Mouse (Mus musculus): ENCODE data around the gene Rnls. TPM values are rescaled to one million over a fixed set of nuclear protein-coding genes. Genes with fewer than 3 reads are reported as not detected.
"Not testable (repeated sequence)": the region's sequence is repeated elsewhere in the genome, so short reads cannot be mapped to it uniquely, and the experiment has no call there.

Rnls gene
- 6.3 and 7.2 TPM in 2 replicates for polyA plus RNA-seq (2015; fragmentation: Nextera tagmentation; extraction: Ambion mirVana)

DNA sequence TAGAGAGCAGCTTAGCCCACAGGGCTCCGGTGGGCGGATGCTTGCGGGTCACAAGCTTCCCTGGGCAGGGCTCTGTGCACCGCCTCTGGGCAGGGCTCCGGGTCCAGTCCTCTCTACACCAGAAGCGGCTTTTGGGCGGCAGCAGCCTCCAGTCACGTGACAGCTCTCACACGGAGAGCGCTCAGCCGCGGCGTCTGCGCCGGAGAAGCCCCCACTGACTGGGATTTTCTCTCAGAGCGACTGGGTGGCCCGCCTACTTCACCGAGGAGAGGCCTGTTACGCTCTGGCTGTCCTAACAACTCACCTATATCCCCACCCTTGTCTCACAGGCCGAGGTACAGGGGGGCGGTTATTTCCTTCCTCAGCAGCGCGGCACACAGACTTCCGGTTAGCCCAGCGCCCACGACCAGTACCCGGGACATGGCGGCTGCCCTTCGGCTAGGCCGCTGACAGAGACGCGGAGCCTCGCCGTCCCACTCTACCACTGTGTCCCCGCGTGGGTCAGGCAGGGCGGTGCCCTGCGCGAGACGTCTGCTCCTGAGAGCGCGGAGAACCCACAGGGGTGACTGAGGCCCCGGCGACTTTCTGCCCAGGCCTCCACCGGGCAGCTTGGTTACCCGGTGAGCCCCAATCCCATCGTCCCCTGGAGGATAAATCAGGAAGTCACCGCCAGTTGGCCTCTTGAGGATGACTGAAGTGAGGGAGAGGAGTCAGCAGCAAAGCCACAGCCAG is at the start of gene Rnls:
TSS of gene Rnls (minus strand) at position 645 of the 732 bp plus-strand sequence.
- ATAC-seq (ENCODE audit: insufficient number of reproducible peaks, low FRiP score, low TSS enrichment, low read depth) = peak; percentile 96
- H3K36me3 ChIP-seq = no peaks in the 10 kb centered on the region
- H3K27me3 ChIP-seq = no peaks in the 10 kb centered on the region
- peak within 1 kb of the TSS; percentile 80 for H3K4me2 ChIP-seq
- no peaks in the 10 kb centered on the region; the same call in 1 of the 2 replicates for H3K9me3 ChIP-seq
- peak within 1 kb of the TSS; percentile 75 for H3K9ac ChIP-seq
- no peaks in the 10 kb centered on the region for H3K4me1 ChIP-seq
- WGBS = 1% methylated on average over 48 of the region's 48 CpGs
- peak within 1 kb of the TSS; percentile 63 for H3K4me3 ChIP-seq
- peak within 1 kb of the TSS; percentile 89 for H3K27ac ChIP-seq

DNA sequence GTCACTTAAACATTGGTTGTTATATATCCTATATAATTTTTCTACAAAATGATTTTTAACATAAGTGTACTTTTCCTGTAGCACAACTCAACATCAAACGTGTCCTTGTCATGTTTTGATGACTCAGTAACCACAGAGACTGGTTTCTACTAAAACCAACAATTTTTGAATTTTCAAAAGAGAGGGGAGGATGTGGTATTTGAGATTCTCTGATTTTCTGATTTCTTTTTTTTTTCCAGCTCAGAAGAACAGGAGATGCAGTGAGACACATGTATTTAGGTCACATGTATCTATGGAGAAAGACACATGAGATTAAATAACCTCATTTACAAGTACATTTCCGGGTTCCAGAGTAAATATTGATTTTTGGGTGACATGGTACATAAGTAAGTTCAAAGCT is 37.4 kb upstream of the Rnls start:
- Histone ChIP-seq H3K9ac (no peak overlapping the region), H3K4me2 (no peak overlapping the region), H3K27ac (no peak overlapping the region), H3K9me3 (no peaks in the 10 kb centered on the region), H3K36me3 (no peaks in the 10 kb centered on the region), H3K4me3 (no peak overlapping the region), H3K27me3 (no peaks in the 10 kb centered on the region), H3K4me1 (no peaks in the 10 kb centered on the region)
- ATAC-seq (ENCODE audit: insufficient number of reproducible peaks, low FRiP score, low TSS enrichment, low read depth) = no peak
- WGBS = 53% methylated on average over 2 of the region's 2 CpGs

DNA sequence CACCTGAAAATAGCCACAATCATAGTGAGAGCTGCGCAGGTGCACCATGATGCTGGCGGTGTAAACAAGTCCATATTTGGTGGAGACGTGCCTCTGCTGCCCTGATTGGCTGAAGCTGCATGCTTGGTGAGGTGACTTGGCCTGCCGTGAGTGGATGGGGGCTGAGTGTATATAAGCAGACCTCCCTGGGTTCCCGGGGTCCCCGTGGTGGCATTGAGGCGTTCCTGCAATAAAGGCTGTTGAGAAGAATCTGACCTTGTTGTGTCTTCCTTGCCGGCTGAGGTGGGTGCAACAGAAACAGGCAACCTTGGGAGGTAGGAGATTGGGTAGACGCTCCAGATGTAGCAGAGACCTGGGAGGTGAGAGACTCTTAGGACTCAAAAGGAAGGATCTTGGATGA is 27.3 kb upstream of the Rnls start:
- not testable (repeated sequence) for H3K36me3 ChIP-seq; H3K9ac ChIP-seq; H3K27ac ChIP-seq; ATAC-seq (ENCODE audit: insufficient number of reproducible peaks, low FRiP score, low TSS enrichment, low read depth); H3K4me1 ChIP-seq; H3K4me3 ChIP-seq; H3K4me2 ChIP-seq; H3K27me3 ChIP-seq; H3K9me3 ChIP-seq
- WGBS = 83% methylated on average over 9 of the region's 9 CpGs

DNA sequence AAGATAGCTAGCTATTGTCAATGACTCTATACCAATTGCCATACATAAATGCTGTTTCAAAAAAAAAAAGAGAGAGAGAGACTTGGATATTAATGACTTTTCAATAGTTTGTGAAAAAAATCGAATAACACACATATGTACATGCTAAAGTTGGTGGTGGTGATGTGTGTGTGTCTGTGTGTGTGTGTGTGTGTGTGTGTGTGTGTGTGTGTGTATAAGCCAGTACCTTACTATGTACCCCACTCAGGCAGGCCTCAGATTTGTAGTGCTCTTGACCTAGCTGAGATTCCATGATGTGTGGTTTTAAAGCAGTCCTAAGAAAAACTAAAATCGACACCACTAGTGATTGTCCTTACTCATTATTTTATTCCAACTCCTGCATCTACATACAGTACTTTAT is 11.3 kb downstream of the Rnls start:
- Histone ChIP-seq H3K36me3 (no peaks in the 10 kb centered on the region), H3K4me2 (no peak overlapping the region), H3K9me3 (no peaks in the 10 kb centered on the region), H3K4me1 (no peaks in the 10 kb centered on the region), H3K9ac (no peak overlapping the region), H3K27ac (no peak overlapping the region), H3K27me3 (no peaks in the 10 kb centered on the region), H3K4me3 (no peak overlapping the region)
- WGBS = 71% methylated on average over 2 of the region's 2 CpGs
- ATAC-seq (ENCODE audit: insufficient number of reproducible peaks, low FRiP score, low TSS enrichment, low read depth) = no peak

DNA sequence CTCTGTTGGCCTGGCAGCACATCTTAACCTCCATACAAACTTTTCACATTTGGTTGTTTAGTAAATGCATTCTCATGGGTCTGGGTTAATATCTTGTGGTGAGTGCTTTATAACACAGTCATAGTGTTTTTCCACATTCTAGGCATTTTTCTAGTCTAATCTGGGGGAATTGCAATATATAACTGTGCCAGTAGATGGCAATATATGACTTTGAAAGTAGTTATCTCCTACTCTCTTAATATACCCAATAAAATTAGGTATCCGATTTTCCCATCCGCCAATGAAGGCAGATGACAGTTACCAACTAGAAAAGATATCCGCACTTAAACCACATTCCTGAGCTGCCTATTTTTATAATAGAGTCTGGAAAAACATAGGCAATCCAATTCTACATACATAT is 11.7 kb downstream of the Rnls start:
- Histone ChIP-seq H3K27ac (no peak overlapping the region), H3K27me3 (no peaks in the 10 kb centered on the region), H3K9ac (no peak overlapping the region), H3K4me1 (no peaks in the 10 kb centered on the region), H3K4me3 (no peak overlapping the region), H3K9me3 (no peaks in the 10 kb centered on the region), H3K4me2 (no peak overlapping the region), H3K36me3 (no peaks in the 10 kb centered on the region)
- ATAC-seq (ENCODE audit: insufficient number of reproducible peaks, low FRiP score, low TSS enrichment, low read depth) = no peak
- WGBS = 7% methylated on average over 3 of the region's 3 CpGs

GRCm38 (mm10) chr19:33368808-33369207 is 23.3 kb downstream of the Rnls start:
- no peak overlapping the region for H3K27ac ChIP-seq
- H3K27me3 ChIP-seq = no peaks in the 10 kb centered on the region
- H3K4me3 ChIP-seq = no peak overlapping the region
- no peaks in the 10 kb centered on the region for H3K36me3 ChIP-seq
- no peak for ATAC-seq (ENCODE audit: insufficient number of reproducible peaks, low FRiP score, low TSS enrichment, low read depth)
- no peak overlapping the region for H3K4me2 ChIP-seq
- H3K9ac ChIP-seq = no peak overlapping the region
- H3K4me1 ChIP-seq = no peaks in the 10 kb centered on the region
- WGBS = 74% methylated on average over 2 of the region's 2 CpGs
- no peaks in the 10 kb centered on the region for H3K9me3 ChIP-seq

DNA sequence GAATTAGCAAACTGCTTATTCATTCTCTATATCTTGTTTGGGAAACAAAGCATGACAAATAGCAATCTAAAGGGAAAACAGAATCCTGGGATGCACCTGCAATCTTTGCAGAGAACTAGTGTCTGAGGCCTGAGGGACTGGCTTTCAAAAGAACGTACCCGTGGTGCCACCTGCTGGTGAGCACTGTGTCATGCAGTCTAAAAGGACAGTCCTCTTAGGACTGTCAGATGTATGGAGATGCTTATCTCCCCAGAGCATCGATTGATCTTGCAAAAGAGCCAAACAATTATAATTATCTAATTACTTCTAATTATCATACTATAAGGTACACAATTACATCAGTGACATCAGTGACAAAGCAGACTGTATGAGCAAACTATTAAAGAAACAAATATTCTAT is 25.4 kb downstream of the Rnls start:
- Histone ChIP-seq H3K9me3 (no peaks in the 10 kb centered on the region), H3K36me3 (no peaks in the 10 kb centered on the region), H3K27me3 (no peaks in the 10 kb centered on the region), H3K4me3 (no peak overlapping the region), H3K4me1 (no peaks in the 10 kb centered on the region), H3K4me2 (no peak overlapping the region), H3K27ac (no peak overlapping the region), H3K9ac (no peak overlapping the region)
- WGBS = 11% methylated on average over 3 of the region's 3 CpGs
- ATAC-seq (ENCODE audit: insufficient number of reproducible peaks, low FRiP score, low TSS enrichment, low read depth) = no peak

DNA sequence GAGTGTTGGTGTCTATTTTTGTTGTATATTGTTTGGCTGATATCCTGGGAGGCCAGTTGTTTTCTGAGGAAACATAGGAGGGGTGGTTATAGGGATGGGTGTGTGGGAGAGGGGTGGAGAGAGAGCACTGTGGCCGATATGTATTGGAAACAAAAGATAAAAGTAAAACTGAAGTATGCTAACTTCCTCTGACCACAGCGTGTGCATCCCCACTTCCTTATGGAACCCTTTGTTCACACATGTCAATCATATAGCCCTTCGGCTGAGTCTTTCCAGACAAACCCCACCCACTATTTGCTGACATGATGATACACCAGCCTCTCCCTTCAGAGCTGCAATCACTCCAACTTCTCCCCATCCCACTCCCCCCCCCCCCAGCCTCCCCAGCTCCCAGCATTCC is 35.1 kb downstream of the Rnls start:
- Histone ChIP-seq H3K27me3 (no peaks in the 10 kb centered on the region), H3K27ac (no peak overlapping the region), H3K9ac (no peak overlapping the region), H3K4me1 (no peaks in the 10 kb centered on the region), H3K36me3 (no peaks in the 10 kb centered on the region), H3K4me2 (no peak overlapping the region), H3K4me3 (no peak overlapping the region), H3K9me3 (no peaks in the 10 kb centered on the region)
- no peak for ATAC-seq (ENCODE audit: insufficient number of reproducible peaks, low FRiP score, low TSS enrichment, low read depth)
- WGBS = 69% methylated on average over 3 of the region's 3 CpGs

GRCm38 (mm10) chr19:33340119-33340518 is 52.0 kb downstream of the Rnls start:
- no peaks in the 10 kb centered on the region for H3K36me3 ChIP-seq
- 89% methylated on average over 1 of the region's 1 CpGs for WGBS
- ATAC-seq (ENCODE audit: insufficient number of reproducible peaks, low FRiP score, low TSS enrichment, low read depth) = no peak

DNA sequence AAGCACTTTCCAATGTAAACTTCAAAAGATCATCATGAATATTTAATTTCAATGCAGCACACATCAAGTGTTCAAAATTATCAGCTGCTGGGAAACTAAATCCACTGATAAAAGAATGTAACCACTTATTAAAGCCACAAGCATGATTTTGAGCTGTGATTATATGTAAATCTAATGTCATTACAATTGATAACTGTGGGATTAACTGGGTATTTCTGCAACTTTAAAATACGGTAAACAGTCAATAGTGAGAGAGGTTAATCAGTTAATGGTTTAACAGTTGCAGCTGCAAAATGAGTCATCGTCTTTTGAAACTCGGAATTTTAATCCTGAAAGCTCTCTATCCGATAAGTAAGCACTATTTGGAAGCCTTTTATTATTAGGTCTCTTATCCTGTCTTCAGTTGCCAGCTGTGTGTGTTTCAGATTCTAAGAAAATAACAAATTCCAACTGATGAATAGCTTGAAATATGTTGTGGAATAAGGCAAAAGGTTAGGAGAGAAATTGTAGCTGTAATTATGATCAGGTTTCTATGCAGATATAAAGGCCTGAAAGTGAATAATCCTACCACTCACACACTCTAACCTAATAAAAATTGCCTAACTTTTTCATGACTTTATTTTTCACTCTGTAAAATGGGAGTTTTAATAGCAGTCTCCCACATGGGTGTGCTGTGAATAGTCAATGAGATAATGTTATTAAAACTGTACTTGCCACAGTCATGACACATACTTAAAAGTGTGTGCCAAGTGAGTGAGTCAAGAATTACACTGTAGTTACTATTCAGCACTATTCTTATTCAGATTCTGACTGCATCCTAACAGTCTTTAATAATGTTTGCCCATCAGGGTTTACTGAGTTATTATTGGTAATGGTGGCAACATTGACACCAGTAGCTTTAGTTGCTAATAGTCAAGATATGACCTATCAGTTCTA is 65.1 kb downstream of the Rnls start:
- no peak overlapping the region for H3K4me3 ChIP-seq
- no peak overlapping the region for H3K4me2 ChIP-seq
- no peaks in the 10 kb centered on the region for H3K9me3 ChIP-seq
- 66% methylated on average over 4 of the region's 4 CpGs for WGBS
- no peaks in the 10 kb centered on the region for H3K27me3 ChIP-seq
- no peaks in the 10 kb centered on the region for H3K36me3 ChIP-seq
- H3K9ac ChIP-seq = no peak overlapping the region
- no peak overlapping the region for H3K27ac ChIP-seq
- no peak for ATAC-seq (ENCODE audit: insufficient number of reproducible peaks, low FRiP score, low TSS enrichment, low read depth)
- H3K4me1 ChIP-seq = no peaks in the 10 kb centered on the region

More at GRCm38 (mm10) chr19:33340119-33340518, 52.0 kb downstream of the Rnls start:
- Histone ChIP-seq H3K4me2 (no peak overlapping the region), H3K27ac (no peak overlapping the region), H3K4me1 (no peaks in the 10 kb centered on the region), H3K9ac (no peak overlapping the region), H3K27me3 (no peaks in the 10 kb centered on the region), H3K4me3 (no peak overlapping the region), H3K9me3 (no peaks in the 10 kb centered on the region)

DNA sequence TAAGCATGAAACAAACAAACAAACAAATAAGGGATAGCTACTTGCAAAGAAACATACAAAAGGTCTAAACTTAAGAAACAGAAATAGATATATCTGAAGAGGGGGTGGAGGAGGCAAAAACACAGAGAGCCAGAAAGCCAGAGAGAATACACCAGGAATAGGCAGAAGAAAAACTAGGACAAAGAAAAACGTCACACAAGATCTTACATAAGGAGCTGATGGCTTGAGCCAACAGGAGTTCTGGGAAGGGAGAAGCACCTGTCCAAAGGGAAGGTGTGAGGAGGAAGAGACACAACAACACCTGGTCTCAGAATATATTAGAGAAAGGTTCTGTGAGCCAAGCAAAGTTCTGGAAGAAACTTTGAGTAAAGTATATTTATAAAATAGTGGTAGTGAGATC is 73.3 kb downstream of the Rnls start:
- Histone ChIP-seq H3K4me1 (no peaks in the 10 kb centered on the region), H3K4me2 (no peak overlapping the region), H3K27ac (no peak overlapping the region), H3K9me3 (no peaks in the 10 kb centered on the region), H3K27me3 (no peaks in the 10 kb centered on the region), H3K36me3 (no peaks in the 10 kb centered on the region), H3K4me3 (no peak overlapping the region), H3K9ac (no peak overlapping the region)
- WGBS = 47% methylated on average over 1 of the region's 1 CpGs
- no peak for ATAC-seq (ENCODE audit: insufficient number of reproducible peaks, low FRiP score, low TSS enrichment, low read depth)

- H3K9ac ChIP-seq = no peak overlapping the region
- no peak overlapping the region for H3K4me3 ChIP-seq
- no peak for ATAC-seq (ENCODE audit: insufficient number of reproducible peaks, low FRiP score, low TSS enrichment, low read depth)
- no peaks in the 10 kb centered on the region for H3K9me3 ChIP-seq
- H3K27ac ChIP-seq = no peak overlapping the region
- H3K36me3 ChIP-seq = no peaks in the 10 kb centered on the region
- 50% methylated on average over 4 of the region's 4 CpGs for WGBS
- H3K4me1 ChIP-seq = no peaks in the 10 kb centered on the region
- H3K4me2 ChIP-seq = no peak overlapping the region
- H3K27me3 ChIP-seq = no peaks in the 10 kb centered on the region
These were observed 75.0 kb downstream of the Rnls start for GRCm38 (mm10) chr19:33317130-33317529.

All from limb, embryonic 15.5 days (tissue).